Mouse (Mus musculus): ENCODE results near the gene Nek8.

- no peak for TF ChIP-seq POLR2A (IDR thresholded peaks at IDR 0.05; ENCODE audit: low read depth, low read length)
- no peak for TF ChIP-seq CTCF (IDR thresholded peaks at IDR 0.05; ENCODE audit: borderline replicate concordance, insufficient read depth, low read length)
Observed at GRCm38 (mm10) chr11:78160675-78161074, 15.8 kb downstream of the Nek8 start.

Measured in embryonic fibroblast, embryonic 13.5 days (primary cell).